Mouse (Mus musculus): ENCODE measurements at regions not wholly inside any gene's neighbourhood (a gene's known extent, or its start where the extent isn't known, plus 50 kb on each side); places are given as distances from the start of the nearest gene placed in this dataset.

GRCm38 (mm10) chr17:64201609-64202008 lies 130.1 kb downstream of the Pja2 start:
- Histone ChIP-seq H3K79me2 (ENCODE audit: control insufficient read depth, insufficient read depth) (no peaks in the 10 kb centered on the region), H3ac (ENCODE audit: control insufficient read depth, insufficient read length, low read depth) (no peak overlapping the region), H3K27me3 (ENCODE audit: control insufficient read depth, insufficient read depth, insufficient read length) (no peaks in the 10 kb centered on the region), H3K79me3 (ENCODE audit: low read depth) (no peaks in the 10 kb centered on the region), H3K36me3 (ENCODE audit: control insufficient read depth, insufficient read depth) (no peaks in the 10 kb centered on the region), H3K4me3 (ENCODE audit: insufficient read depth, poor library complexity, severe bottlenecking) (no peak overlapping the region)
- TF ChIP-seq USF1 (IDR thresholded peaks at IDR 0.05; ENCODE audit: low read depth) (no peak), MYOG (IDR thresholded peaks at IDR 0.05; ENCODE audit: control insufficient read depth, extremely low read depth, insufficient read length) (no peak), CTCF (IDR thresholded peaks at IDR 0.05; ENCODE audit: control insufficient read depth, insufficient read depth, insufficient read length) (no peak), MAX (IDR thresholded peaks at IDR 0.05) (no peak), MYOD1 (IDR thresholded peaks at IDR 0.05; ENCODE audit: control insufficient read depth, insufficient read length, low read depth) (no peak), FOSL1 (IDR thresholded peaks at IDR 0.05; ENCODE audit: insufficient read depth, low read length, poor library complexity, severe bottlenecking) (no peak), CEBPB (IDR thresholded peaks at IDR 0.05; ENCODE audit: low read depth) (no peak)

DNA sequence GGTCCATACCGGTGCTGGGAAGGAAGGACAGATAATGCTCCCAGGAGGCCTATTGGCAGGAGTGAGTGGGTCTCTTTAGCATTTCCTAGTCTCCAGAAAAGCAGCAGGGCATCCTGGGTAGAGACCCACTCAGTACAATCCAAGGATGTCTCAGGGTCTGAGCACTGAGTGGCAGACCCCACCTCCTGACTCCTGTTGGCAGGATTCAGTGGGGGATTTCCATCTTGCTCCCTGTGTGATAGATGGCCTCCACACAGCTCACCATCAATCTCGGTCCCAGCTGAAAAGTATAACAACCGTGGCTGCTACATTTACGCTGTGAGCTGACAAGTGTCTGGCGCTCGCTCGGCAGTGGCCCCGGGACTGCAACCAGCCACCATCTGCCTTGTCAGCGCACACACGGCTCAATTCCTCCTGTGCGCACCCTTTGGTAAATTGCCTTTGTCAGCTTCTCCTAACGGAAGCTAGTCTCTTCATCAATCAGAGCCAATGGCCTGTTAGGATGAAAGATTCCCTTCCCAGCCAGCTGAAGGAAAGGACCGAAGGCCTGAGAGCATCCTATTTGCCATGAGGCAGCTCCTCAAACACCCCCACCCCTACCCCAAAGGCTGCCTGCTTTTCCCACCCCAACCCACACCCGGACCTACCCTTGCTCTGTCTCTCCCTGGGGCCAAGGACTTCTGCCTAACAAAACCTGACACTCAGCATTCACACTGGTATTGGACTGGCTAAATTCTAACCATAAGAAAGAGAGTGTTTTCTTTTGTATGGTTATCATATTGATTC lies 131.4 kb downstream of the Pja2 start:
- Histone ChIP-seq H3K79me3 (ENCODE audit: low read depth) (no peaks in the 10 kb centered on the region), H3K79me2 (ENCODE audit: control insufficient read depth, insufficient read depth) (no peaks in the 10 kb centered on the region), H3K36me3 (ENCODE audit: control insufficient read depth, insufficient read depth) (no peaks in the 10 kb centered on the region), H3K27me3 (ENCODE audit: control insufficient read depth, insufficient read depth, insufficient read length) (no peaks in the 10 kb centered on the region), H3ac (ENCODE audit: control insufficient read depth, insufficient read length, low read depth) (no peak overlapping the region), H3K4me3 (ENCODE audit: insufficient read depth, poor library complexity, severe bottlenecking) (no peak overlapping the region)
- no peak for TF ChIP-seq MAX (IDR thresholded peaks at IDR 0.05)
- TF ChIP-seq FOSL1 (IDR thresholded peaks at IDR 0.05; ENCODE audit: insufficient read depth, low read length, poor library complexity, severe bottlenecking), result no peak
- no peak for TF ChIP-seq MYOG (IDR thresholded peaks at IDR 0.05; ENCODE audit: control insufficient read depth, extremely low read depth, insufficient read length)

DNA sequence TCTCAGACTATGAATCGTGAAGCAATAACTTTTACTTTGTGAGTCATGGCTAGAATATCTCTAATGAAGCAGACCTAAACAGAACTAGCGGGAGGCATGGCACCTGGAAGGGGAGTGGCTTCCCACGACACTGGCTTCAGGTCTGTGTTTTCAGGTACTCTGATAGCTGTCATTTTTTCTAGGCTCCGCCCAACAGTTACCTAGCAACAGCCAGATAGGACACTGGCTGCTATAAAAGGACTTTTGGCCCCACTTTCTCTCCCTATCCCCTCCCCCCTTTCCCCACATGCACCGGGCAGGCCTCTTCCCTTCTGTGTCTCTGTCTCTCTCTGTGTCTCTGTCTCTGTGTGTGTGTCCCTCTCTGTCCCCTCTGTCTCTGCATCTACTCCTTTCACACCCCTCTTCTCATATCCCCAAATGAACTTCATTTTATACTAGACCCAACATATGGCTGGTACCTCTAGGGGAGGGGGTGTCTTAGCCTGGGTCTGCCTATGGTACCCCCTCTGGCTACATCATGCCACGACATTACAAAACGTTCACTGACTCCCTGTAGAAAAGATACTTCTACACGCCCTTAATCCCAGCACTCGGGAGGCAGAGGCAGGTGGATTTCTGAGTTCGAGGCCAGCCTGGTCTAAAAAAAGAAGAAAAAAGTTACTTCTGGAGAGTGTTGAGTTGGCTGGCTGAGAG lies 132.3 kb downstream of the Pja2 start:
- Histone ChIP-seq H3K36me3 (ENCODE audit: control insufficient read depth, insufficient read depth) (no peaks in the 10 kb centered on the region), H3K79me3 (ENCODE audit: low read depth) (no peaks in the 10 kb centered on the region), H3K27me3 (ENCODE audit: control insufficient read depth, insufficient read depth, insufficient read length) (no peaks in the 10 kb centered on the region), H3ac (ENCODE audit: control insufficient read depth, insufficient read length, low read depth) (no peak overlapping the region), H3K79me2 (ENCODE audit: control insufficient read depth, insufficient read depth) (no peaks in the 10 kb centered on the region), H3K4me3 (ENCODE audit: insufficient read depth, poor library complexity, severe bottlenecking) (no peak overlapping the region)
- TF ChIP-seq USF1 (IDR thresholded peaks at IDR 0.05; ENCODE audit: low read depth) (no peak), MYOG (IDR thresholded peaks at IDR 0.05; ENCODE audit: control insufficient read depth, extremely low read depth, insufficient read length) (no peak), MAX (IDR thresholded peaks at IDR 0.05) (no peak), MYOD1 (IDR thresholded peaks at IDR 0.05; ENCODE audit: control insufficient read depth, insufficient read length, low read depth) (no peak), CEBPB (IDR thresholded peaks at IDR 0.05; ENCODE audit: low read depth) (no peak), CTCF (IDR thresholded peaks at IDR 0.05; ENCODE audit: control insufficient read depth, insufficient read depth, insufficient read length) (no peak), FOSL1 (IDR thresholded peaks at IDR 0.05; ENCODE audit: insufficient read depth, low read length, poor library complexity, severe bottlenecking) (no peak)

GRCm38 (mm10) chr17:64196437-64196836 lies 135.3 kb downstream of the Pja2 start:
- Histone ChIP-seq H3K79me2 (ENCODE audit: control insufficient read depth, insufficient read depth) (no peaks in the 10 kb centered on the region), H3K4me3 (ENCODE audit: insufficient read depth, poor library complexity, severe bottlenecking) (no peak overlapping the region), H3K79me3 (ENCODE audit: low read depth) (no peaks in the 10 kb centered on the region), H3K36me3 (ENCODE audit: control insufficient read depth, insufficient read depth) (no peaks in the 10 kb centered on the region), H3ac (ENCODE audit: control insufficient read depth, insufficient read length, low read depth) (no peak overlapping the region), H3K27me3 (ENCODE audit: control insufficient read depth, insufficient read depth, insufficient read length) (no peaks in the 10 kb centered on the region)
- TF ChIP-seq MAX (IDR thresholded peaks at IDR 0.05) (no peak), USF1 (IDR thresholded peaks at IDR 0.05; ENCODE audit: low read depth) (no peak), CTCF (IDR thresholded peaks at IDR 0.05; ENCODE audit: control insufficient read depth, insufficient read depth, insufficient read length) (no peak), FOSL1 (IDR thresholded peaks at IDR 0.05; ENCODE audit: insufficient read depth, low read length, poor library complexity, severe bottlenecking) (no peak), MYOG (IDR thresholded peaks at IDR 0.05; ENCODE audit: control insufficient read depth, extremely low read depth, insufficient read length) (no peak), CEBPB (IDR thresholded peaks at IDR 0.05; ENCODE audit: low read depth) (no peak), MYOD1 (IDR thresholded peaks at IDR 0.05; ENCODE audit: control insufficient read depth, insufficient read length, low read depth) (no peak)

DNA sequence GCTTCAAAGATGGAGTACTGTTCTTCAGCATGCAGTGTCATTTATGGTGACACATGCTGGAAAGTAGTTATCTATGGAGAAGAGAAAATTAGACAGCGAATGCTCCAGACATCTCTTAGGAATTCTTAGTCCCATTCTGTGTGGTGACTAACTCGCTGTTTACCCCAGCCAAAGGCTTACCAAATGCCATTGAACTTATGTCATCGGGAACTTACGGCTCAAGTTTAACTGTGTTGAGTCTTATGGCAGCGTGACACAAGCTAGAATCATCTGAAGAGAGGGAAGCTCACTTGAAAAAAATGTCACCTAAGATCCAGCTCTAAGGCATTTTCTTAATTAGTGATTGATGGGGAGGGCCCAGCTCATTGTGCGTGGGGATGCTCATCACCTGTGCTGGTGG lies 138.7 kb downstream of the Pja2 start:
- Histone ChIP-seq H3ac (ENCODE audit: control insufficient read depth, insufficient read length, low read depth) (no peak overlapping the region), H3K27me3 (ENCODE audit: control insufficient read depth, insufficient read depth, insufficient read length) (no peaks in the 10 kb centered on the region), H3K4me3 (ENCODE audit: insufficient read depth, poor library complexity, severe bottlenecking) (no peak overlapping the region), H3K79me2 (ENCODE audit: control insufficient read depth, insufficient read depth) (no peaks in the 10 kb centered on the region), H3K36me3 (ENCODE audit: control insufficient read depth, insufficient read depth) (no peaks in the 10 kb centered on the region), H3K79me3 (ENCODE audit: low read depth) (no peaks in the 10 kb centered on the region)
- TF ChIP-seq FOSL1 (IDR thresholded peaks at IDR 0.05; ENCODE audit: insufficient read depth, low read length, poor library complexity, severe bottlenecking) (peak; percentile 74), CEBPB (IDR thresholded peaks at IDR 0.05; ENCODE audit: low read depth) (no peak)
